Mouse (Mus musculus) gastrocnemius, adult 18-20 months (tissue): ENCODE results near the gene Gbf1. TPM values are rescaled to one million over a fixed set of nuclear protein-coding genes. Genes with fewer than 3 reads are reported as not detected.
A peak's percentile ranks its signal among the peaks of the same experiment; 100 is the strongest.

ENCODE experiments used
- DNase-seq: peaks from one replicate; pipeline ENCODE4 v3.0.0; 2021; ENCODE audit warnings: low spot score
- total RNA-seq, 2 experiments: library from RNA; stranded (reverse); gene quantifications; 2 replicates each; pipeline ENCODE4 v1.2.3; 2021

Gbf1 gene
- total RNA-seq, 2 experiments from 2014 or later = 45.6 to 47.6 TPM

DNA sequence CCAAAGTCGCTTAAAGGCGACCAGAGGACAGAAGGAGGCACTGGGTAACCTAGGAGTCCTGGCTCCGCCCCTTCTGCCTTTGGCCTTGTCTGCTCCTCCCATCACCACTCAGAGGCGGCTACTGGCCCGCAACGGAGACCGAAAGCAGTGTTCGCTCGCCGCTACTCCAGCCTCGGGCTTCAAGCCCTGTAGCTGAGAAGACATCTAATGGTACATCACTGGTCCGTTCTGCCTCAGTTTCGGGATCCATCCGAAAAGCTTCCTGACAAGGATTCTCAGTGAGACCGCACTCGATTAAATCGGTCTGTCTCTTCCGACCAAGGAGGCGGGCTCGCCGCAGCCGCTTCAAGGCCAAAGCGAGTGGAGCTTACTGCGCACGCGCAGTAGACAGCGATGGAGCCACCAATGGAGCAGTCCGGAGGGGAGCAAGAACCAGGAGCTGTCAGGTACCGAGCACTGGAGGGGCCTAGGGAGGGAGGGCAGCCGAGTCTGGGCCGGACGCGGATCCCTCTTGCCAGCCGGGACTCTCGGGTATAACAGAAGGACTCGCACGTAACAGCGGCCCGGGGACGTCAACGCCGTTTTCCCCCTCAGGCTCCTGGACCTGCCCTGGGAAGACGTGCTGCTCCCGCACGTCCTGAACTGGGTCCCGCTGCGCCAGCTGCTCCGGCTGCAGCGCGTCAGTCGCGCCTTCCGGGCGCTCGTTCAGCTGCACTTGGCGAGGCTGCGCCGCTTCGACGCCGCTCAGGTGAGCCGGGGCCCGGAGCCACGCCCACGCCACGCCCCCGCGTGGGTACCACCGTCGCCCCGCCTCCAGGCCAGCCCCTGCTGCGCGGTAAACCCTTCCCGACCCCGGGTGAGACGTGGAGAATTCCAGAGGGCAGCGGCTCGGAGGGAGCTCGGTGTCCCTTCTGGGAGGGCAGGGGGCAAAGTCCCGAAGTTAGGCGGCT lies 176.0 kb downstream of the Gbf1 start, which contains the start of gene Fbxl15:
TSS of gene Fbxl15 (plus strand) at position 104 of the 950 bp plus-strand sequence.
- DNase-seq = peak; percentile 94

DNA sequence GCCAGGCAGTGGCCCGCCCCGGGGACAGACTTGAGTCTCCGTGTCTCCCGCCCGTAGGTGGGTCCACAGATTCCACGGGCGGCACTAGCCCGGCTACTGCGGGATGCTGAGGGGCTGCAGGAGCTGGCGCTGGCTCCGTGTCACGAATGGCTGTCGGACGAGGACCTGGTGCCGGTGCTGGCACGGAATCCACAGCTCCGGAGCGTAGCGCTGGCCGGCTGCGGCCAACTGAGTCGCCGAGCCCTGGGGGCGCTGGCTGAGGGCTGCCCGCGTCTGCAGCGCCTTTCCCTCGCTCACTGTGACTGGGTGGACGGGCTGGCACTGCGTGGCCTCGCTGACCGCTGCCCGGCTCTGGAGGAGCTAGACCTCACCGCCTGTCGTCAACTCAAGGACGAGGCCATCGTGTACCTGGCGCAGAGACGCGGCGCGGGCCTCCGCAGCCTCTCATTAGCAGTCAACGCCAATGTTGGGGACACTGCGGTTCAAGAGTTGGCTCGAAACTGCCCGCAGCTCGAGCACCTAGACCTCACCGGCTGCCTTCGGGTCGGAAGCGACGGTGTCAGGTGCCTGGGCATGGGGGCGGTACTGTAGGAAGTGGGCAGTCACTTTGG lies 176.8 kb downstream of the Gbf1 start:
- no peak for DNase-seq

DNA sequence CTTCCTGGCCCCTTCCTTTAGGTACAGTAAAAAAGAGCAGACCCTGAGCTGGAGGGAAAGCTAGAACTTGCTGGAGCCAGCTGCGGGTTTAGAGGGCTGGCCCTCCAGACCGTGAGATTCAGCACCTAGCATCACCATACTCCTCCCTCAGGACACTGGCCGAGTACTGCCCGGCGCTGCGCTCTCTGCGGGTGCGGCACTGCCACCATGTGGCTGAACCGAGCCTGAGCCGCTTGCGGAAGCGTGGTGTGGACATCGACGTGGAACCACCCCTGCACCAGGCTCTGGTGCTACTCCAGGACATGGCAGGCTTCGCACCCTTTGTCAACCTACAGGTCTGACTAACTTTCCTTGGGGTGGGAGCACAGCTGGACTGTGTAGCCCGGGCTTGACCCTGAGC lies 177.6 kb downstream of the Gbf1 start:
- peak; percentile 73 for DNase-seq

- no peak for DNase-seq
Observed at GRCm38 (mm10) chr19:46330696-46331095, 178.4 kb downstream of the Gbf1 start.

- DNase-seq = no peak
Observed at GRCm38 (mm10) chr19:46331326-46331725, 179.0 kb downstream of the Gbf1 start.

DNA sequence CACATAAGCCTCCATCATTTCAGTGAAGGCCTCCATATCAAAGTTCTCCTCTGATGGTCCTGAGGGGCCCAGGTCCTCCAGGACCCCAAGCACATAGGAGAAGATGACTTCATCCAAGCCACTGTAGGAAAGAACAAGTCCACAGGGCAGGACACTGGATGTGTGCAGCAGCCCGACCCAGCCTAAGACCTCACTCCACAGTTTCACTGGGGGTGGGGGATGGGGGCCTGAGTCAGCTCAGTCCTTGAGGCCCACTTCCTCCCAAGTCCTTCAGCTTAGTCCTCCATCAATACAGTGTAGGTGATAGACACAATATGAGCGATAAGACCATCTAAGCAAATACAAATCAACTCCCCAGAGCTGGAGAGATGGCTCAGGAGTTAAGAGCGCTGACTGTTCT lies 179.6 kb downstream of the Gbf1 start:
- DNase-seq = no peak

DNA sequence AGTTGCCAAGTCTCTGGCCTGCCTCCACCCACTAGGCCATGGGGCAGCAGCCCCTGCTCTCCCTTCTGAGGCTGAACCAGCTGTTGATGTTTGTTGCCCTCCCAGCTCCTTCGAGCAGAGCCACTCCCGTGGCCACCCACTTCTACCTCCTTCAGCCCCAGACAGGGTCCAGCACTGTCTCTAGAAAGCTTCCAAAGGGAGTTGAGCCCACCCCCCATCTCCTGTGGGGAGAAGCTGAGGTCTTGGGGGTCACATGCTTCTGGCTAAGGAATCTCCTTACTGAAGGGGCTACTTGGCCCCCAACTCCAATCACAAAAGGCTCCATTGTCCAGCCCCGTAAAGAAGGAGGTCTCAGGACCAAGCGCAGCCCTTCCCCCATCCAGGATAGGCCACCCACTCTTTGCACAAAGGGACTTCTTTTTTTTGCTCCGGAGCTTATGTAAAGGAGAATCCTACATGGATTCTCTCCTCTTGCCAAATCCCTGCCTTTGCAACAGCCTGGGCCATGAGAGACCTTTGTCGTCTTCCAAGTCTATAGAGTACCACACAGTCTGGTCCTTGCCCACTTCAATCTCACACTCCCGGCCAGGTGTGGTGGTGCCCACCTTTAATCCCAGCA lies 180.5 kb downstream of the Gbf1 start:
- no peak for DNase-seq

DNA sequence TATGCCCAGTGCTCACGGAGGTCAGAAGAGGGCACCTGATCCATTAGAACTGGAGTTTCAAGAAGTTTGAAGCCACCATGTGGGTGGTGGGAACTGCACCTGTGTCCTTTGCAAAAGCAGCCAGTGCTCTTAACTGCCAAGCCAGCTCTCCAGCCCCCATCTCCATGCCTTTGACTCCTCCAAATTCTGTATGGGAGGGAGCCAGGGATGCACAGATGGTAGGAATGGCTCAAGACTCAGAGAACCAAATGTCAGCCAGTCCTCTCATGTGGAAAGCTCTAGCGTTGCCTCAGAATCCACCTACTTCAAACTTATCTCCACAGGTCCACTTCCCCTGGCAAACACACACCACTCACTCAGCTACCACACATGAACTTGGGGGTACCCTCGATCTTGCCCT lies 181.6 kb downstream of the Gbf1 start:
- DNase-seq = no peak

Other genes with a start within 250 kb of the Gbf1 start
- 10 to 100 TPM; 11.9 to 12.6 TPM for gene Armh3, start 154.0 kb upstream of the Gbf1 start, total RNA-seq
- 1 to 10 TPM; 3.6 to 3.9 TPM for gene Hps6, start 149.0 kb upstream of the Gbf1 start, total RNA-seq
- 10 to 100 TPM; 14.9 to 15.1 TPM for gene Pprc1, start 107.6 kb upstream of the Gbf1 start, total RNA-seq
- gene Ldb1, start 107.3 kb upstream of the Gbf1 start, total RNA-seq = 10 to 100 TPM; 15.5 to 15.8 TPM
- gene Nolc1, start 76.6 kb upstream of the Gbf1 start, total RNA-seq = 10 to 100 TPM; 22.4 to 24.7 TPM
- gene Elovl3, start 20.6 kb upstream of the Gbf1 start, total RNA-seq = under 1 TPM in 1 of 2 experiments, not detected in 1; 0.26 TPM
- gene Pitx3, start 4.2 kb upstream of the Gbf1 start, total RNA-seq = 10 to 100 TPM in 1 of 2 experiments, 1 to 10 TPM in 1; 4.4 to 10.7 TPM
- gene Nfkb2, start 151.8 kb downstream of the Gbf1 start, total RNA-seq = 10 to 100 TPM in 1 of 2 experiments, 1 to 10 TPM in 1; 7.7 to 10.9 TPM
- gene Psd, start 174.6 kb downstream of the Gbf1 start, total RNA-seq = under 1 TPM; 0.09 to 0.11 TPM
- 1 to 10 TPM; 3.5 to 3.9 TPM for gene Fbxl15, start 175.7 kb downstream of the Gbf1 start, total RNA-seq
- gene Cuedc2, start 186.2 kb downstream of the Gbf1 start, total RNA-seq = 10 to 100 TPM; 59.8 to 65.7 TPM
- 1 to 10 TPM; 1.6 to 1.9 TPM for gene Mfsd13a, start 188.6 kb downstream of the Gbf1 start, total RNA-seq
- under 1 TPM; 0.27 to 0.43 TPM for gene 2310034G01Rik, start 197.8 kb downstream of the Gbf1 start, total RNA-seq
- 10 to 100 TPM; 51.8 to 57.1 TPM for gene Actr1a, start 243.2 kb downstream of the Gbf1 start, total RNA-seq
- gene Sufu, start 244.4 kb downstream of the Gbf1 start, total RNA-seq = 1 to 10 TPM; 5.0 to 5.4 TPM